Mouse (Mus musculus): ENCODE results near the gene Carmil1. TPM values are rescaled to one million over a fixed set of nuclear protein-coding genes. Genes with fewer than 3 reads are reported as not detected.
"Not testable (repeated sequence)": the region's sequence is repeated elsewhere in the genome, so short reads cannot be mapped to it uniquely, and the experiment has no call there.

The Carmil1 gene
- polyA plus RNA-seq, 1 experiment = 15.1 TPM

GRCm38 (mm10) chr13:24104611-24105339 lies 175.8 kb downstream of the Carmil1 start:
- not testable (repeated sequence) for DNase-seq (ENCODE audit: low spot score)

DNA sequence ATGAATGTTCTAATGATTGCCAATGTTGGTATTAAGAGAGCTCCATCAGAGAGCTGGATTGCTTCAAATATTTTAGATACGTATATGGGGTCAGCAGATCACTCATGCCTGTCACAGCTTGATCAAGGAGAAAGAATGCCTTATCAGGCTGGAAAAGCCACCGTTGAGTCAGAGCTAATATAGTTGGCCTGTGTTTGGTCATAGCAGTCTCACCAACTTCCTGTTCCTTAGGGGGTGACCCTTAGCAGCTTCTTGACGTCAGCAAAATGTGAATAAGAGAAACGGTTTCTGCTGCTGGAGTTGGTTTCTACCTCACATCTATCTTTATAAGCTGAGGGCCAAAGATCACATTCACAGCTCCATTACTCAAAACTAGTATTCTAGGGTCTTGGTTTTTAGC lies 176.6 kb downstream of the Carmil1 start:
- DNase-seq (ENCODE audit: low spot score) = no peak

DNA sequence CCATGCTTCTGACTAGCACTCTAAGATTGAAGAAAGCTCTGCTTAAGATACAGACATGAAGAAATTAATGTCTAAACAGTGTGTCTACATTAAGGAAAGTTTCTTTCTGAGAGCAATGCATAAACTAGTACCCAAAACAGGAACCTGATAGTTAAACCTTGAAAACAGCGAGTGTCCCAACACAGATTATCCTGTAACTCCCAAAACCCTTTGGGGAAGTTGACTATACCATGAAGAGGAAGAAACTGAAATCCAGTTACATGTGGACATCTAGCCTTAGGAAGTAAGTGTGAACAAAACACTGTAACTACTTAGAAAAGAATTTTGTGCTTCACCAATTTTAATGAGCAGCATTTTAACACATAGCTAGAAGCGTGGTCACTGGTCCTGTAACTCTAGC lies 177.4 kb downstream of the Carmil1 start:
- no peak for DNase-seq (ENCODE audit: low spot score)

DNA sequence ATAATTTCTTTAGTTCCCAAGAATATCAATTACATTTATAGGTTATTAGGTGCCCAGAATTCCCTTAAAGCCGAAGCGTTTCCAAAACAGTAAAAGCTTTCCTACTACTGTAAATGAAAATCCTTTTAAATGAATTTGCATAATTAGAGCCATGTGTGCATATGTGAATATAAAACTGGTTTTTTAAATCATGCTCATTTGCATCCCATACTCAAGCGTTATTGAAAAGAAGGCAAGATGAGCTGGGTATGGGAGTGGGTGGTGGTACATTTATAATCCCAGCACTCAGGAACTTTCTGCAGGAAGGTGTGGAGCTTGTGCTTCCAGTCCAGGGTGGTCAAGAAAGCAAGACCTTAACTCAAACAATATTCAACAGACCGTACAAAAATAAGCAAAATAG lies 178.3 kb downstream of the Carmil1 start:
- no peak for DNase-seq (ENCODE audit: low spot score)

DNA sequence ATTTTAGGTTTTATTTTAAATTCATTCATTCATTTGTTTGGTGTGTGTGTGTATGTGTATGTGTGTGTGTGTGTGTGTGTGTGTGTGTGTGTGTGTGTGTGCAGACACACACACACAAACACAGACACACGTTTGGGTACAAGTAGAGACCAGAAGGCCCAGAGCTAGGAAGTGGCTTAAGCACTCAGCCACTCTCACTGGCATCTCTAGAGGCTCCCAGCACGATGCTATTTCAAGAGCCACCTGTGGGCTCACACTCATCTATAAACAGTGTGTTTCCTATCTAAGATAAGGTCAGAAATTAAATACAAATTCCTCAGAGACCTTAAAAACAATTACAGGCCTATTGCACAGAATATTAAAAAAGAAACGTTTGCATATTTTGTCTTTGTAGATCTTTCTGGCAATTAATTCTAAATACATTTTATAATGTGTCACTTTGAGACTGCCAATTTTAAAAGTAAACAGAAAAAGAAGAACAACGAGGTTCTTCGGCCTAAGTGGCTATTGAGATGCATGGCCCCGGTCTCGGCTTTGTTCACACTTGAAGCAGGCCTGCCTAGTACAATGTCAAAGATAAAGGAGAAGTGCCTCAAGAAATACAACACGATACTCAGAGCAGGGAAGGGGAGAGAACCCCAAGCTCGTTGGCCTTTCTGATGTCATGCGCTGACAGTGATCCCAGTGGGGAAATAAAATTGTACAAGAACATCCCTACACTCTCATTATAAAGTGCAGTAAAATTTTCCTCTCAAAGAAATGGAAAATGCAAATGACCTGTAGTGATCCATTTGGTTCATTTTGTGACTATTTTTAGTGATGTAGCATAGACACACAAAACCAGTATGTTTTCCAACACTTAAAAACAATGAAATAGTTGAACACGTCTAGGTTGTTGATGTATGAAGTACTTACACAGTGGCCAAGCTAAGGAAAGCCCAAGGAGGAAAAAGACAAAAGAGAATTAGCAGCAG lies 179.2 kb downstream of the Carmil1 start:
- DNase-seq (ENCODE audit: low spot score) = no peak

DNA sequence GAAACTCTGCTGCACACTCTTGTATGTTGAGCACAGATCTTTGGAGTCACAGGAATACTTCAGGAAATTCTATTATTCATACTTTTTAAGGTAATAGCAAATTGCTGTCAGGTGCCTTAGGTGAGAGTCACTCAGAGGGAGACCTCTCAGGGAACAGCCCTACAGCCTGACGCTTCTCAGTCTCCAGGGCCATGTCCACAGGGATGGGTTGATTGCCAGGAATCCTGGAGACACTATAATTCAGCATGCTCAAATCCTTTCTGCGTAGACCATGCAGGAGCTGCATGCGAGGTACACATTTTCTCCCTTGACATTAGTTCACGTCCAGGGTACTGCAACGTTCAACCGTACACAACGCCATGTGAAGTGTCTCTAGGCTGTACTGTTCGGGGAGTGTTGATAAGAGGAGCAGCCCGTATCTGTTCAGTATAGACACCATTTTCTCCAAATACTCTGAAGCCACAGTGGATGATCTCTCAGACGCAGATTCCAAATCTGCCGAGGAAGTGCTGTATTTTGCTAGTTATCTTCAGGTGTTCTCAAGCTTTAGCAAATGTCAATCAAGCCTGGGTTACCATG lies 180.0 kb downstream of the Carmil1 start:
- DNase-seq (ENCODE audit: low spot score) = no peak

DNA sequence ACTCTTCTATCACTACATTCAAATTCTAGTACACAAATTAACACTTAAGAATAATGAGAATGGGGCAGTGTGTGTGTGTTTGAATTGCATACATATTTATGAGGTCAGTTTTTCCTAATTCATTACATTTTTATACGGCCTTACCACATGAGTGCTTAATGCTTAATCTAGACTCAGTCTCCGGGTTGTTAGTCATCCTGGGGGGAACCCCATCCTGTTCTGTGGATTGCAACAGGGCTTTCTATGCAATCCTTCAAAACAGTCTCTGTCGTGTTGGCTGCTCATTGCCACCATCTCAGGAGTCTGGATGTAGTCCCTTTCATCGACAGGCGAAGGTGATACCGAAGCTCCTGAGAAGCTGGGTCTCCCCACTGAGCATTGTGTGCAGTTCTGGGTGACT lies 184.0 kb downstream of the Carmil1 start:
- no peak for DNase-seq (ENCODE audit: low spot score)

DNA sequence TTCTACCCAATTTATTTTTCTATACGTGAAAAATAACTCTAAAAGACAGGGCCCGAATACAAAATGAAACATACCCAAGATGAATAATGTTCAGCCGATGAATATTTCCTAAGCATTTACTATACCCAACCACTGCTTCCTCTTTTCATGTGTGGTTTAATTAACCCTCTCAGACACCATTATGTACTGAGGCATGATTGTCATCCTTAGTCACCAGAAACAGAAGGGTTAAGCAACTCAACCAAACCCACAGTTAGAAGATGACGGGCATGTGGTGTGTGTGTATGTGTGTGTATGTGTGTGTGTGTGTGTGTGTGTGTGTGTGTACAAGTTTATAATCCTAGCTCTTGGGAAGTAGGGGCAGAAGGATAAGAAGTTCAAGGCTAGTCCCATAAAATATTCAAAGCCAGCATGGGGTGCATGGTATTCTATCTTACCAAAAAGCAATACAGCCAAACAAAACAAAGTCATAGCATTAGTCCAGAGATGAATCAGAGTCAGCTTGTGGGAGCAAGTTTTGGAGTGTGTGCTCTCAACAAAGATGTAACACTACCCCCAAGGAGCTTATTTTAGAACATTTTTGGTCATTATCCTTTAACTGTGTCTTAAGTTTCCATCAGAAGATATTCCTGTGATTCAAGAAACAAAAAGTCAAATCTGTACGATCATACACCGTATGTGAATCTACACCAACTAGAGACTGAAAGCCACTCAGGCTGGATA lies 185.6 kb downstream of the Carmil1 start:
- DNase-seq (ENCODE audit: low spot score) = no peak

GRCm38 (mm10) chr13:24093108-24093507 lies 187.5 kb downstream of the Carmil1 start:
- no peak for DNase-seq (ENCODE audit: low spot score)

- DNase-seq (ENCODE audit: low spot score) = no peak
Measured at GRCm38 (mm10) chr13:24092073-24092472, 188.5 kb downstream of the Carmil1 start.

DNA sequence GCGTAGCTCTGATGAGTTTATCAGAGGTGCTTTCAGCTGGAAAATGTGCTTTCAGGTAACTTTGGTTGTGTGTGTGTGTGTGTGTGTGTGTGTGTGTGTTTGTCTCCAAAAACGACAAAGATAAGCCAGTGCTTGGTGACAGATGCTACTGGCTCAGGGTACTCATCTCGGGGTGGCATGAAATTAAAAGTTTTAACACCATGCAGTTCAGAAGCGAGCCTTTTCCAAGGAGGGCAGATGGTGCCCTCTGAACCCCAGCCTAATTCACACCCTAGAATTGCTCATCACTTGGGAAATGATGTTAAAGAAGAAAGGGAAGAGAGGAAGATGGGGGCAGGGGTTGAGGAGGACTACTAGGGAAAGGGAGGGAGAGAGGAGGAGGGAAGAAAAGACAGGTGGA lies 198.4 kb downstream of the Carmil1 start:
- DNase-seq (ENCODE audit: low spot score) = no peak

GRCm38 (mm10) chr13:24081698-24082097 lies 198.9 kb downstream of the Carmil1 start:
- DNase-seq (ENCODE audit: low spot score) = no peak

GRCm38 (mm10) chr13:24072588-24072987 lies 208.0 kb downstream of the Carmil1 start:
- DNase-seq (ENCODE audit: low spot score) = no peak

- no peak for DNase-seq (ENCODE audit: low spot score)
Measured at GRCm38 (mm10) chr13:24067553-24067952, 213.0 kb downstream of the Carmil1 start.

- DNase-seq (ENCODE audit: low spot score) = no peak
Measured at GRCm38 (mm10) chr13:24065536-24065935, 215.1 kb downstream of the Carmil1 start.

DNA sequence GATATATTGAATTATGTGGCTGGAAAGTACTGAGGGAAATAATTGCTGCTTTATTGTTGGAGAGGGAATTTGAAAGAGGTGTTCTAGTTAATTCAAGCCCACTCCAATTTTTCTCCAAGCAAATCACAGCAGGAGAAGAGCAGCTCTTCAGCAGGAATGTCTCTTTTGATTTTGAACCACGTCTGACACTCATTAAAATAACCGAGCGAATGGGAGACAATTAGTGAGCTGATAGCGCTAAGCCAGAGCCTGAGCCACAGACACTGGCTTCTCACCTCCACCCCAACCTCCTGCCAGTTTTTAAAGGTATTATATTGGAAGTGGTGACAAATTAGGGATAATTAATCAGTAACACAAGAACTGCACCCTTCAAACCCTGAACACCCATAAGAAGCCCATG lies 217.8 kb downstream of the Carmil1 start:
- no peak for DNase-seq (ENCODE audit: low spot score)

DNA sequence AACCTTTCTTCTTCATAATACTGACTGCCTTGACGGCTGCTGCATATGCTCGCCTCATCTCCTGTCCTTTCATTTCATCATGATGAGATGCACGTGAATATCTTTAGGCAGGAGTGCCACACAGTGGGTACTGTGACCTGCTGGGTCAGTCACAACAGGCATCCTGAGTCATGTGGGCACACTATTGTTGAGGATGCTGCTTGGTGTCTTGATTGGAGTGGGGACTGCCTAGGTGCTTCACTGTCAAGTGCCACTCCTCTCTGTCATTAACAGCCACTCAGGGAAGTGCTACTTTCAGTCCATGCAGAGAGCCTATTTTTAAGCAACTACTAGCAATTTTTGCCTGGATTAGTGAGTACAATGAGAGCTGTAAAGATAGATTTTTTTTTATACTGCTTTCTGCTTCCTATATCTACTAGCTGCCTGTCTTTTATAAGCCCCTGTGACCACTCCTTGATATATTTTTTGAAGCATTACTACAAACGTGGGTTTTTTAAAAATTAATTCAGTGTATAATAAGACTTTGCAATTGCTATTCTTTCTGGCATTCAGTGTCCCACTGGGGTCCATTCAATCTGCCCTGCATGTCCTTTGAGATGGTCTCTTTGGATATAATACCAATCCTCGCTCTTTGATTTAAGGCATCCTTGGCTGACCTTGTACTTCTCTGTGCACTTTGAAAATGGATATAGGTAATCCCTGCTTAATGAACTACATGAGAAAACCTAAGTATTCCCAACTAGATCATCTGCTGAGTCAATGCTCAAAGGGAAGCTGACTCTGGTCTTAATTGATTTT lies 225.3 kb downstream of the Carmil1 start:
- no peak for DNase-seq (ENCODE audit: low spot score)

DNA sequence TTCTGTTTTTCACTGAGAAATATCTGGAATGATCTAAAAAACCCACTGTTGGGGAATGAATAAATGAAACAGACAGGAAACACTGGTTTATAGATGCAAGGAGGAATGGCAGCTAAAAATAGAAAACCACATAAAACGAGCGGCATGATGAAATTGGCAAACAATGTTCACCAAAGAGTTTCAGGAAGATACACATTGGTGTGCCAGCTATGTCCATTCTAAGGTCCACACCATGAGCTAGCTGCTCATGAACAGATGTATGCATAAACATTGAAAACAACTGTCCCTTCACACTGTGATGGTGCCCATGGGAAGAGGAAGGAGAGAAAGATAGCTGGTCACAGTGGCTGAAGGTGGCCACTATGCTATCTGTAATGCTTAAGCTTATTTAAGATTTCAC lies 229.1 kb downstream of the Carmil1 start:
- no peak for DNase-seq (ENCODE audit: low spot score)

GRCm38 (mm10) chr13:24050330-24050729 lies 230.3 kb downstream of the Carmil1 start:
- no peak for DNase-seq (ENCODE audit: low spot score)

DNA sequence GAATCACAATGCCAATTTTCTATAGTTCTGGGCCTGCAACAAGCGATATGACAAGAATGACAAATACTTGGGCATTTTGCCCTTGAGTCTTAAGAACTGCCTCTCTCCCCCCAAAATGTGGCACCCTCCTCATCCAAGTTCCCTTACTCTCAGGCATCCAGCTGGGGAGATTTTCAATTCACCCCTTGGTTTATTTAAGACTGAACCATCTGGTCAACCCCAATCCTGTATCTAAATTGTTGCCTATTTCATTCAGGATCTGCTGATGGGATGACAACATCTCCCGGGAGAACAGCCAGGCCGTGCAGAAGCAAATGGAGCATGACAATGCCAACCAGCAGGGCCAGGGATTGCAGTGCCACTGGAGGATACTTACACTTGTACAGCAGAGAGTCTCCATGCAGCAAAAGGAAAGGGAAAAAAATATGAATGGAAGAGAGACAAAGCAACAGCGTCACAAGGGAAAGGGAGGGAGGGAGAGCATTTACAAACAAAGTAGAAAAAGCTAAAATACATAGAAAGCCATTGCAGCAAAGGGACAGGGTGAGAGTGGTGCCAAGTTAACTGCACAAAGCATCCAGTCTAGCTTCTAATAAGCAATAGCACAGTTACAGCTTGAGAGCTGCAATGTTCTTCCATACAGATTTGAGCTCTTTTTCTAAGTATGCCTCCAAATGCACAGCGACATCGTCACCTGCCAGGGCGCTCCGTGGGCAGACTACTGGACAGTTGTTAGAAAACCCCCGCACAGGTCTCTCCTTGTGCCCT lies 231.1 kb downstream of the Carmil1 start:
- no peak for DNase-seq (ENCODE audit: low spot score)

Measured in urinary bladder, adult 2 months (tissue).